Mouse (Mus musculus): ENCODE results near the gene Tmem245. TPM values are rescaled to one million over a fixed set of nuclear protein-coding genes. Genes with fewer than 3 reads are reported as not detected.

The Tmem245 gene
- total and polyA plus RNA-seq, 3 experiments, result 7.3 to 15.0 (median 7.7) TPM

DNA sequence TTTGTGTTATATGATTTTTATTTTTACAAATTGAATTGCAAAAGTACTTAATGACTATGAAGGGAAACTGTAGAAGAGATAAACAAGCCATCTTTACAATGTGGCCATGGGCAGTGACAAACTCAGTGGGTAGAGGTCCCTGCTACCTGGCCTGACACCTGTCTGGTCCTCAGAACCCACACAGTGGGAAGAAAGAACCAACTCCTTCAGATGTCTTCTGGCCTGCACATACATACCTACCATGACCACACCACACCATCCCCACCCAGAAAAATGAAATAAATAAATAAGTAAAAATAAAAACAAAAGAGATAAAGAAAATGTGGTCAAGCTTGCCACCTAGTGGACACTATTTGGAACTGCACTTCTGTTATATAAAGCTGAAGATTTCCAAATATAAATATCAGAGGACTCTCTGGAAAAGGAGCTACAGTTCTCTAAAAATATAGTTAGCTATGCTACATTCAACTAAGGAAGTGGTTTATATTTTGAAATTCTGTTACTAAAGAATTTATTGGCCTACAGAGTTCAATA lies 127.2 kb downstream of the Tmem245 start (continued):
- TF ChIP-seq ZKSCAN1 (IDR thresholded peaks at IDR 0.05; ENCODE audit: low read depth, low read length) (no peak), MEF2A (IDR thresholded peaks at IDR 0.05; ENCODE audit: extremely low read depth, insufficient replicate concordance, low read depth, low read length, poor library complexity, severe bottlenecking) (no peak), HCFC1 (IDR thresholded peaks at IDR 0.05; ENCODE audit: low read depth, low read length) (no peak), SMC3 (IDR thresholded peaks at IDR 0.05; ENCODE audit: low read depth, low read length) (peak; percentile 47), BHLHE40 (IDR thresholded peaks at IDR 0.05; ENCODE audit: borderline replicate concordance, low read depth, low read length) (no peak), RAD21 (IDR thresholded peaks at IDR 0.05; ENCODE audit: low read depth, low read length) (peak; percentile 78), CTCF (IDR thresholded peaks at IDR 0.05 in 2 of 3, conservative IDR thresholded peaks at IDR 0.05 in 1 of 3; ENCODE audit: control insufficient read depth in 1 of 3, insufficient read depth in 1 of 3, low read depth in 2 of 3, low read length in 3 of 3, poor library complexity in 1 of 3, severe bottlenecking in 1 of 3) (peak; percentile 4 to 66 (median 38); a peak in 4 of 6 replicates), JUND (IDR thresholded peaks at IDR 0.05; ENCODE audit: low read depth, low read length) (no peak), TBP (IDR thresholded peaks at IDR 0.05; ENCODE audit: low read depth, low read length) (no peak)

Other genes with a start within 250 kb of the Tmem245 start
- gene Gm26657, start 207.4 kb downstream of the Tmem245 start, total RNA-seq (2012; rRNA removed), result not detected in 2 replicates
- not detected for gene Gm26657, start 207.4 kb downstream of the Tmem245 start, polyA plus RNA-seq (2012; ENCODE audit: insufficient read depth in 1 of 2, insufficient read length in 2 of 2, low read depth in 1 of 2, low replicate concordance in 2 of 2, missing spikeins in 1 of 2)
- 0.10 TPM in 1 of 2 replicates, not detected in the other for gene Actl7b, start 206.0 kb downstream of the Tmem245 start, total RNA-seq (2012; rRNA removed)
- gene Actl7b, start 206.0 kb downstream of the Tmem245 start, polyA plus RNA-seq (2012; ENCODE audit: insufficient read depth in 1 of 2, insufficient read length in 2 of 2, low read depth in 1 of 2, low replicate concordance in 2 of 2, missing spikeins in 1 of 2), result not detected
- 0.15 TPM in 1 of 2 replicates, not detected in the other for gene Actl7a, start 204.0 kb downstream of the Tmem245 start, total RNA-seq (2012; rRNA removed)
- gene Actl7a, start 204.0 kb downstream of the Tmem245 start, polyA plus RNA-seq (2012; ENCODE audit: insufficient read depth in 1 of 2, insufficient read length in 2 of 2, low read depth in 1 of 2, low replicate concordance in 2 of 2, missing spikeins in 1 of 2), result under 1 TPM in 1 of 2 experiments, not detected in 1; 0.11 TPM
- gene Elp1, start 145.1 kb downstream of the Tmem245 start, total RNA-seq (2012; rRNA removed), result 38.4 and 41.3 TPM in 2 replicates
- 100 to 1,000 TPM in 1 of 2 experiments, 10 to 100 TPM in 1; 38.0 to 144 TPM for gene Elp1, start 145.1 kb downstream of the Tmem245 start, polyA plus RNA-seq (2012; ENCODE audit: insufficient read depth in 1 of 2, insufficient read length in 2 of 2, low read depth in 1 of 2, low replicate concordance in 2 of 2, missing spikeins in 1 of 2)
- 7.3 and 8.9 TPM in 2 replicates for gene Fam206a, start 145.1 kb downstream of the Tmem245 start, total RNA-seq (2012; rRNA removed)
- gene Fam206a, start 145.1 kb downstream of the Tmem245 start, polyA plus RNA-seq (2012; ENCODE audit: insufficient read depth in 1 of 2, insufficient read length in 2 of 2, low read depth in 1 of 2, low replicate concordance in 2 of 2, missing spikeins in 1 of 2), result 10 to 100 TPM; 27.8 to 33.9 TPM
- 2.3 and 2.5 TPM in 2 replicates for gene Ctnnal1, start 82.2 kb downstream of the Tmem245 start, total RNA-seq (2012; rRNA removed)
- 1 to 10 TPM in 1 of 2 experiments, not detected in 1; 6.3 TPM for gene Ctnnal1, start 82.2 kb downstream of the Tmem245 start, polyA plus RNA-seq (2012; ENCODE audit: insufficient read depth in 1 of 2, insufficient read length in 2 of 2, low read depth in 1 of 2, low replicate concordance in 2 of 2, missing spikeins in 1 of 2)
- not detected in 2 replicates for gene Frrs1l, start 43.0 kb upstream of the Tmem245 start, total RNA-seq (2012; rRNA removed)
- not detected for gene Frrs1l, start 43.0 kb upstream of the Tmem245 start, polyA plus RNA-seq (2012; ENCODE audit: insufficient read depth in 1 of 2, insufficient read length in 2 of 2, low read depth in 1 of 2, low replicate concordance in 2 of 2, missing spikeins in 1 of 2)
- not detected in 2 replicates for gene Epb41l4b, start 196.0 kb upstream of the Tmem245 start, total RNA-seq (2012; rRNA removed)
- gene Epb41l4b, start 196.0 kb upstream of the Tmem245 start, polyA plus RNA-seq (2012; ENCODE audit: insufficient read depth in 1 of 2, insufficient read length in 2 of 2, low read depth in 1 of 2, low replicate concordance in 2 of 2, missing spikeins in 1 of 2), result not detected